Mouse (Mus musculus) gastrocnemius, postnatal 36 days (tissue): ENCODE data around the gene Pxylp1. TPM values are rescaled to one million over a fixed set of nuclear protein-coding genes. Genes with fewer than 3 reads are reported as not detected.
"Not testable (repeated sequence)": the region's sequence is repeated elsewhere in the genome, so short reads cannot be mapped to it uniquely, and the experiment has no call there.

ENCODE experiments used
- DNase-seq, 2 experiments: peaks; one replicate each; pipeline ENCODE4 v3.0.0; 2022
- intact Hi-C: fragments of 180-260 bp; cut with DNase I; formaldehyde crosslinking; loops from one replicate; pipeline ENCODE4 v1.15.1; 2025
- long read RNA-seq, 2 experiments: library from polyadenylated mRNA; stranded (forward); transcript quantifications; one replicate each; pipeline ENCODE4 v2.0.0; 2021
- total RNA-seq, 2 experiments: library from RNA; stranded (reverse); gene quantifications; 2 replicates each; pipeline ENCODE4 v1.2.3; 2021

The Pxylp1 gene
- 1 to 10 TPM; 1.2 to 1.6 TPM for total RNA-seq
- long read RNA-seq, experiment 1, partial matches to known transcripts, result 0 of 1 reads
- long read RNA-seq, experiment 1, other reads (novel, unspliced or antisense), result 0 of 1 reads
- long read RNA-seq, experiment 2, result 0 reads

GRCm38 (mm10) chr9:96892546-96892945, at the start of gene Pxylp1:
Gene Pxylp1, minus strand, starts transcription at chr9:96892669.
- DNase-seq, result no peak
- intact Hi-C loops, result no loop called here

GRCm38 (mm10) chr9:96938887-96939286, 46.4 kb upstream of the Pxylp1 start:
- DNase-seq, result no peak
- intact Hi-C loops, result no loop called here

- intact Hi-C loops, result not testable (repeated sequence)
Observed at GRCm38 (mm10) chr9:96936427-96936826, 44.0 kb upstream of the Pxylp1 start.

GRCm38 (mm10) chr9:96935556-96936300, 43.3 kb upstream of the Pxylp1 start:
- intact Hi-C loops, result no loop called here
- no peak for DNase-seq

More at GRCm38 (mm10) chr9:96936427-96936826, 44.0 kb upstream of the Pxylp1 start:
- DNase-seq, result not testable (repeated sequence)

- intact Hi-C loops, result no loop called here
- DNase-seq, result no peak
Observed at GRCm38 (mm10) chr9:96934816-96935215, 42.3 kb upstream of the Pxylp1 start.

- DNase-seq, result no peak
- intact Hi-C loops, result no loop called here
Observed at GRCm38 (mm10) chr9:96932751-96933150, 40.3 kb upstream of the Pxylp1 start.

GRCm38 (mm10) chr9:96923577-96924316, 31.3 kb upstream of the Pxylp1 start:
- intact Hi-C loops, result no loop called here

GRCm38 (mm10) chr9:96923119-96923518, 30.6 kb upstream of the Pxylp1 start:
- intact Hi-C loops, result no loop called here
- no peak for DNase-seq

More at GRCm38 (mm10) chr9:96923577-96924316, 31.3 kb upstream of the Pxylp1 start:
- no peak for DNase-seq

- intact Hi-C loops, result loop anchor here (2.0 to 5.0 kb wide), 2 partner anchors 152 to 245 kb away; no protein-coding TSS in a partner anchor
- peak; percentile 80 to 93 for DNase-seq
Observed at GRCm38 (mm10) chr9:96916620-96917538, 24.4 kb upstream of the Pxylp1 start.

GRCm38 (mm10) chr9:96916076-96916475, 23.6 kb upstream of the Pxylp1 start:
- intact Hi-C loops, result loop anchor here (2.0 to 5.0 kb wide), 2 partner anchors 153 to 246 kb away; no protein-coding TSS in a partner anchor
- DNase-seq, result no peak

GRCm38 (mm10) chr9:96914851-96915250, 22.4 kb upstream of the Pxylp1 start:
- no peak for DNase-seq
- intact Hi-C loops, result loop anchor here (5.0 kb wide), 1 partner anchor 247 kb away; no protein-coding TSS in a partner anchor

GRCm38 (mm10) chr9:96914005-96914404, 21.5 kb upstream of the Pxylp1 start:
- intact Hi-C loops, result no loop called here
- no peak for DNase-seq

- intact Hi-C loops, result no loop called here
Observed at GRCm38 (mm10) chr9:96909503-96909902, 17.0 kb upstream of the Pxylp1 start.

GRCm38 (mm10) chr9:96908737-96909136, 16.3 kb upstream of the Pxylp1 start:
- no peak for DNase-seq
- intact Hi-C loops, result no loop called here

More at GRCm38 (mm10) chr9:96909503-96909902, 17.0 kb upstream of the Pxylp1 start:
- no peak for DNase-seq

- intact Hi-C loops, result no loop called here
- DNase-seq, result no peak
Observed at GRCm38 (mm10) chr9:96904360-96905355, 12.2 kb upstream of the Pxylp1 start.

- intact Hi-C loops, result no loop called here
- DNase-seq, result no peak
Observed at GRCm38 (mm10) chr9:96899717-96900116, 7.2 kb upstream of the Pxylp1 start.

GRCm38 (mm10) chr9:96899004-96899403, 6.5 kb upstream of the Pxylp1 start:
- no peak for DNase-seq

GRCm38 (mm10) chr9:96896690-96897089, 4.2 kb upstream of the Pxylp1 start:
- intact Hi-C loops, result no loop called here
- DNase-seq, result no peak

More at GRCm38 (mm10) chr9:96899004-96899403, 6.5 kb upstream of the Pxylp1 start:
- intact Hi-C loops, result no loop called here

- no peak for DNase-seq
- intact Hi-C loops, result no loop called here
Observed at GRCm38 (mm10) chr9:96893582-96893981, 1.1 kb upstream of the Pxylp1 start.
